Mouse (Mus musculus): ENCODE data around the gene Pigc.

DNA sequence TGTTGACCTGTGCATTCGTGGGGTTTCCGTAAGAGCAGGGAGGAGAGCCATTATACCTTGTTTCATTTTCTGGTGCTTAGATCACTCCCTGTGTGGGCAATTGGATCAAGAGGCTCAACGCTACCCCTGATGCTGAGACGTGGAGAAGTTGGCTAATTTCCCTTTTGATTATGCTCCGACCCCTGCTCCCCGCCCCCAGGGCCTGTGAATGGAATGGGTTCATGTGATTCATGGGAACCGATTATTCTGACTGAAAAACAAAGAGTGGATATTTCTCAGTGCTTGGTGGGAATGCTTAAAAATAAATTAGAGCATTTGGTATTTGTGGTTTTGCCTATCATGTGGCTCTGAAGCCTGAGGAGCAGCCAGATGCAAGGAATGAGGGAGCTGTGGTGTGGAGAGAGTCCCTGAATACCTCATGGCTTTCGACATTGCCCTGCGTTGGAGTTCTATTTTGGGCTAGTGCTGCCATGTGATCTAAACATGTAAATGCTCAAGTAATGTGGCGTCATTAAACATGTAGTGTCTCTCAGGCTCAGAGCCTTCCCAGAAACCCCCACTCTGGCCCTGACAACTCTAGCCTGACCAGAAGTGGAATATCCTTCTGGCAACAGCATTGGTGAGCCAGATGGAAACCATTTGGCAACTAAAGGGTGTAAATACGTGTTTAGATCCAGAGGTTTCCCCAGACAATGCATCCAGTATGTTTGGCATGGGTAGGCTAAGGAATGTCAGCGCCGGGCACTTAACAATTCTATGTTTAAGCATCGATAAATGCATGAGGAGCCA lies 34.9 kb downstream of the Pigc start:
- TF ChIP-seq CTCF (IDR thresholded peaks at IDR 0.05; ENCODE audit: extremely low read depth, insufficient read depth, insufficient read length, insufficient replicate concordance) (no peak), POLR2A (IDR thresholded peaks at IDR 0.05; ENCODE audit: low read depth, low read length) (no peak)
